Mouse (Mus musculus) CH12.LX (cell line): ENCODE data around the gene Cish. TPM values are rescaled to one million over a fixed set of nuclear protein-coding genes. Genes with fewer than 3 reads are reported as not detected.

Source experiments
- DNase-seq: peaks from one replicate; pipeline ENCODE4 v3.0.0-alpha.2; 2013; ENCODE audit errors: extremely low read depth
- H3K27ac ChIP-seq: 2 replicates; pipeline ENCODE4 v1.5.1; 2012; ENCODE audit warnings: low read depth, mild to moderate bottlenecking, control low read depth, moderate library complexity; ENCODE audit not compliant: insufficient read depth
- H3K27me3 ChIP-seq: replicated peaks from 2 replicates; pipeline ENCODE3; 2012; ENCODE audit warnings: inconsistent platforms
- H3K36me3 ChIP-seq, 2 experiments: replicated peaks in 1 of 2; 2 replicates each; pipeline versions ENCODE3 to v1.6.1; 2012; ENCODE audit warnings: inconsistent platforms in 1 of 2, low read length in 1 of 2, mild to moderate bottlenecking in 1 of 2, mixed read lengths in 1 of 2, moderate library complexity in 1 of 2; ENCODE audit not compliant: control insufficient read depth in 1 of 2, insufficient read depth in 1 of 2
- H3K4me1 ChIP-seq, 2 experiments: 2 replicates each; pipeline ENCODE4 v1.6.1; 2012; ENCODE audit warnings: inconsistent platforms in 1 of 2, moderate library complexity in 1 of 2; ENCODE audit not compliant: insufficient read depth in 2 of 2, control insufficient read depth in 1 of 2
- H3K4me2 ChIP-seq: 2 replicates; pipeline ENCODE4 v1.6.1; 2012; ENCODE audit warnings: low read depth, mild to moderate bottlenecking, control low read depth; ENCODE audit not compliant: poor library complexity, insufficient read depth, severe bottlenecking
- H3K4me3 ChIP-seq, 3 experiments: fragments of 150-350 bp in 1 of 3; sonication (generic) in 1 of 3; replicated peaks in 1 of 3; 2 replicates each; pipeline versions ENCODE3 to v1.5.1; 2011 to 2012; ENCODE audit warnings: low read depth in 2 of 3, low read length in 2 of 3, mild to moderate bottlenecking in 2 of 3, moderate library complexity in 2 of 3, control low read depth in 1 of 3, improper control_type of control experiment in 1 of 3, inconsistent platforms in 1 of 3, mixed read lengths in 1 of 3; ENCODE audit not compliant: poor library complexity in 1 of 3
- H3K79me2 ChIP-seq: replicated peaks from 2 replicates; pipeline ENCODE4 v1.6.1; 2012; ENCODE audit warnings: mild to moderate bottlenecking, moderate library complexity; ENCODE audit not compliant: control insufficient read depth, poor library complexity, insufficient read depth, severe bottlenecking; ENCODE audit errors: extremely low read depth
- H3K9ac ChIP-seq: 2 replicates; pipeline ENCODE4 v1.6.1; 2012; ENCODE audit warnings: low read depth, mild to moderate bottlenecking, control low read depth, moderate library complexity; ENCODE audit not compliant: insufficient read depth
- H3K9me3 ChIP-seq: replicated peaks from 2 replicates; pipeline ENCODE3; 2012; ENCODE audit warnings: low read length, inconsistent platforms, mixed read lengths
- BHLHE40 ChIP-seq: IDR thresholded peaks from 2 replicates; pipeline ENCODE4 v1.6.1; 2011; ENCODE audit warnings: mild to moderate bottlenecking, low read depth, low read length, improper control_type of control experiment
- CHD1 ChIP-seq: IDR thresholded peaks from 2 replicates; pipeline ENCODE4 v1.6.1; 2012; ENCODE audit warnings: low read depth, low read length, improper control_type of control experiment, inconsistent platforms
- HCFC1 ChIP-seq: IDR thresholded peaks from 2 replicates; pipeline ENCODE4 v1.6.1; 2012; ENCODE audit warnings: low read depth, mild to moderate bottlenecking, inconsistent platforms, low read length, improper control_type of control experiment
- JUND ChIP-seq: conservative IDR thresholded peaks from 2 replicates; pipeline ENCODE4 v1.6.1; 2011; ENCODE audit warnings: low read depth, low read length, improper control_type of control experiment
- KAT2A ChIP-seq: IDR thresholded peaks from 2 replicates; pipeline ENCODE4 v1.6.1; 2012; ENCODE audit warnings: low read length, improper control_type of control experiment, inconsistent platforms; ENCODE audit not compliant: insufficient replicate concordance
- MAX ChIP-seq: IDR thresholded peaks from 2 replicates; pipeline ENCODE4 v1.6.1; 2011; ENCODE audit warnings: low read length, improper control_type of control experiment
- MAZ ChIP-seq: IDR thresholded peaks from 2 replicates; pipeline ENCODE4 v1.6.1; 2012; ENCODE audit warnings: low read depth, mild to moderate bottlenecking, inconsistent platforms, low read length, improper control_type of control experiment, moderate library complexity
- MEF2A ChIP-seq: IDR thresholded peaks from 2 replicates; pipeline ENCODE4 v1.6.1; 2014; ENCODE audit warnings: low read depth, mild to moderate bottlenecking, inconsistent platforms, low read length, improper control_type of control experiment, borderline replicate concordance
- NELFE ChIP-seq: IDR thresholded peaks from 2 replicates; pipeline ENCODE4 v1.6.1; 2011; ENCODE audit warnings: low read depth, low read length, improper control_type of control experiment
- SMC3 ChIP-seq: IDR thresholded peaks from 2 replicates; pipeline ENCODE4 v1.6.1; 2011; ENCODE audit warnings: low read depth, low read length, improper control_type of control experiment
- TBP ChIP-seq: conservative IDR thresholded peaks from 2 replicates; pipeline ENCODE4 v1.6.1; 2011; ENCODE audit warnings: low read depth, low read length, improper control_type of control experiment
- USF1 ChIP-seq: IDR thresholded peaks from 2 replicates; pipeline ENCODE4 v1.6.1; 2014; ENCODE audit warnings: low read depth, mild to moderate bottlenecking, inconsistent platforms, low read length, improper control_type of control experiment
- USF2 ChIP-seq: conservative IDR thresholded peaks from 2 replicates; pipeline ENCODE4 v1.6.1; 2011; ENCODE audit warnings: low read depth, low read length, improper control_type of control experiment
- ZMIZ1 ChIP-seq: IDR thresholded peaks from 2 replicates; pipeline ENCODE4 v1.6.1; 2012; ENCODE audit warnings: low read depth, mild to moderate bottlenecking, inconsistent platforms, low read length, improper control_type of control experiment
- dilution Hi-C: fragments of 300-500 bp; cut with MboI; formaldehyde crosslinking; loops from 2 replicates; pipeline ENCODE4 v1.14.3; 2020; ENCODE audit warnings: low sequenced_read_pairs; ENCODE audit not compliant: extremely low pct_unique_long_range_greater_than_20kb, extremely low pct_ligation_motif_present
- in situ Hi-C: fragments of 300-500 bp; cut with MboI; formaldehyde crosslinking; loops from 3 replicates; pipeline ENCODE4 v1.14.3; 2019; ENCODE audit warnings: low sequenced_read_pairs, low pct_ligation_motif_present, low pct_unique_long_range_greater_than_20kb, mixed read lengths
- polyA plus RNA-seq: library from polyadenylated mRNA; unstranded; fragments of >175 nt; gene quantifications from 2 replicates; pipeline ENCODE4 v1.2.1, GENCODE M21; 2012; ENCODE audit warnings: low read depth; ENCODE audit not compliant: insufficient read length
- total RNA-seq, 2 experiments: library from RNA; depleted of rRNA; stranded (reverse); fragments of 300-350 nt in 1 of 2; fragments of >200 nt in 1 of 2; gene quantifications; 2 replicates each; pipeline ENCODE4 v1.2.3; 2012 to 2014

The Cish gene
- total and polyA plus RNA-seq, 3 experiments: 0.43 to 4.6 (median 3.5) TPM

DNA sequence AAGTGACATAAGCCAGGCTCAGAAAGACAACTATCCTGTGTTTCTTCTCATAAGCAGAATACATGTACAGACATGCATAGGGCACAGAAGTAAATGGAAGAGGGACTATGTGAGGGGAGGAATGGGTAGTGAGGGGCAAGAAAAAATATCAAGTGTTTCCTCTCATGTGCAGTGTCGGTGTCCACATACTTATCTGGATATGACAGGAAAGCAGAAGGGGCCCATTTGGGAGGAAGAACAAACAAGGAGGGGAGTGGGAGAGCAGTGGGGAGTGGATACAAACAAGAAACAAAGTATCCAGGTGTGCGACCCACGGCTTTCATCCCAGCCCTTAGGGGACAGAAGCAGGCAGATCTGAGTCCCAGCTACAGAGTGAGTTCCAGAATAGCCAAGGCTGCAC lies 18.1 kb downstream of the Cish start:
- Histone ChIP-seq H3K9me3 (no peaks in the 10 kb centered on the region), H3K79me2 (no peaks in the 10 kb centered on the region), H3K36me3 (no peaks in the 10 kb centered on the region), H3K27me3 (no peaks in the 10 kb centered on the region), H3K27ac (peak overlapping the region; percentile 70), H3K4me3 (no peak overlapping the region), H3K4me2 (peak overlapping the region; percentile 78; the same call in 1 of the 2 replicates), H3K4me1 (peaks cover 37 to 86% of the 10 kb centered on the region in 2 experiments), H3K9ac (no peak overlapping the region)
- TF ChIP-seq KAT2A (no peak), CHD1 (peak; percentile 72; the same call in 1 of the 2 replicates)
- dilution Hi-C loops: no loop called here
- DNase-seq: no peak
- in situ Hi-C loops: no loop called here

DNA sequence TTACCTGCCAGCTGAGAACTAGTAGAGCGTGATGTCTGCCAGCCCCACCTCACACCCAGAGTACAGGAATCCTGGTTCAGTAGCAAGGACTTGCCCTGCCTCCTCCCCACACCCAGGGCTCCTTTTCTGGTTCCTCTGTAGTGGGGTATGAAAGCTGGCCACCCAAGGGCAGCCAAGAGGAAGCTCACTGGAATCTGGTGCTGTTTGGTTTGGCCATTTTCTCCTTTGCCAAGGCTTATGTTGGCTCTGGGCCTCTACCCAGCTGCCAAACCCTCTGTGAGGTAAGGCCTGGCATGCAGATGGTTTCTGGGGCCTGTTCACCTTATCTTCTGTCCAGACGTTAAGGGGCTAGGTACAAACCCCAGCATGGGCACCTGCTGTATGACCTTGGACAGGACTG lies 20.0 kb downstream of the Cish start:
- dilution Hi-C loops: no loop called here
- no peak for DNase-seq
- Histone ChIP-seq H3K36me3 (no peaks in the 10 kb centered on the region), H3K9me3 (no peaks in the 10 kb centered on the region), H3K4me1 (peaks cover 32 to 74% of the 10 kb centered on the region in 2 experiments)
- no peak for TF ChIP-seq USF1
- no peak for TF ChIP-seq NELFE
- TF ChIP-seq USF2: no peak
- no peak for TF ChIP-seq CHD1
- no peak for TF ChIP-seq ZMIZ1
- TF ChIP-seq BHLHE40: no peak
- TF ChIP-seq KAT2A: no peak
- no peak for TF ChIP-seq MAX
- no peak for TF ChIP-seq HCFC1
- TF ChIP-seq TBP: no peak
- no peak for TF ChIP-seq MEF2A
- TF ChIP-seq MAZ: no peak
- TF ChIP-seq SMC3: no peak
- no peak for TF ChIP-seq JUND
- TF ChIP-seq, all 38 proteins: peak for 0
- Histone ChIP-seq H3K27ac (no peak overlapping the region), H3K4me3 (no peak overlapping the region), H3K27me3 (no peaks in the 10 kb centered on the region), H3K9ac (no peak overlapping the region), H3K79me2 (no peaks in the 10 kb centered on the region), H3K4me2 (no peak overlapping the region)
- in situ Hi-C loops: no loop called here
